Mouse (Mus musculus) forebrain, embryonic 10.5 days (tissue): Measurements from ENCODE around the gene Atg9b. TPM values are rescaled to one million over a fixed set of nuclear protein-coding genes. Genes with fewer than 3 reads are reported as not detected.

Experiments used
- DNase-seq: peaks from one replicate; pipeline ENCODE4 v3.0.0-alpha.2; 2017; ENCODE audit warnings: low spot score; ENCODE audit errors: extremely low spot score
- H3K27ac ChIP-seq: fragments of 300-500 bp; sonication (generic); 2 replicates; pipeline ENCODE4 v1.5.1; 2016; ENCODE audit warnings: mild to moderate bottlenecking
- H3K27me3 ChIP-seq: fragments of 300-500 bp; sonication (generic); 2 replicates; pipeline ENCODE4 v1.6.1; 2016; ENCODE audit warnings: mild to moderate bottlenecking; ENCODE audit not compliant: poor library complexity, severe bottlenecking
- H3K36me3 ChIP-seq: fragments of 300-500 bp; sonication (generic); replicated peaks from 2 replicates; pipeline ENCODE4 v1.6.1; 2016; ENCODE audit warnings: mild to moderate bottlenecking, moderate library complexity
- H3K4me1 ChIP-seq: fragments of 300-500 bp; sonication (generic); 2 replicates; pipeline ENCODE4 v1.6.1; 2016
- H3K4me3 ChIP-seq: fragments of 300-500 bp; sonication (generic); 2 replicates; pipeline ENCODE4 v1.5.1; 2016; ENCODE audit warnings: mild to moderate bottlenecking, moderate library complexity
- H3K9me3 ChIP-seq: fragments of 300-500 bp; sonication (generic); 2 replicates; pipeline ENCODE4 v1.6.1; 2016; ENCODE audit warnings: mild to moderate bottlenecking, moderate library complexity
- WGBS: fragments of 180-500 bp; shearing (Covaris S2); methylation state at CpG from one replicate; pipeline ENCODE4 v1.1.7; 2016; 5-methylcytosine and 5-hydroxymethylcytosine counted together
- polyA plus RNA-seq: library from polyadenylated mRNA; unstranded; fragments of >200 nt; fragmentation: Nextera tagmentation; extraction: Ambion mirVana; gene quantifications from 2 replicates; pipeline ENCODE4 v1.2.1, GENCODE M21; 2016

The Atg9b gene
- polyA plus RNA-seq, 1 experiment from 2014 or later = 0.99 TPM

DNA sequence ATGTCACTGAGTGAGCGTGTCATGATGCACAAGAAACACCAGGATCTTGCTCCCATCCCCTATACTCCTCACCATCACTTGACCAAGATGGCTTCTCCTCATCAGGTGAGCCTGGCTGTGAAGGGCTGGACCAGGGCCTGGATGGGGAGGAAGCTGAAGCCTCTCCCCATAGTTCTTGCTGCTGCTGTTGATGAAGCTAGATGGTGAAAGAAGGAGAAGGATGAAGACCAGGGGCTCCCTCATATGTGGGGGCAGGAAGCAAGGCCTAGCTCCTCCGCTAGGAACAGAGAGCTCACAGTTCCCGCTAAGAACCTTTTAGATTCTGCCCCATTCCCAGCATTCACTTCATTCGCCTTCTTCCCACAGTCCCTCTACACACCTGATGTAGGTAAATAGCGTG lies 6.6 kb downstream of the Atg9b start:
- DNase-seq = no peak
- Histone ChIP-seq H3K36me3 (no peaks in the 10 kb centered on the region), H3K27ac (no peak overlapping the region), H3K4me1 (peaks cover 68% of the 10 kb centered on the region), H3K4me3 (no peak overlapping the region), H3K27me3 (peaks cover 62% of the 10 kb centered on the region), H3K9me3 (no peaks in the 10 kb centered on the region)
- 86% methylated on average over 5 of the region's 5 CpGs for WGBS

DNA sequence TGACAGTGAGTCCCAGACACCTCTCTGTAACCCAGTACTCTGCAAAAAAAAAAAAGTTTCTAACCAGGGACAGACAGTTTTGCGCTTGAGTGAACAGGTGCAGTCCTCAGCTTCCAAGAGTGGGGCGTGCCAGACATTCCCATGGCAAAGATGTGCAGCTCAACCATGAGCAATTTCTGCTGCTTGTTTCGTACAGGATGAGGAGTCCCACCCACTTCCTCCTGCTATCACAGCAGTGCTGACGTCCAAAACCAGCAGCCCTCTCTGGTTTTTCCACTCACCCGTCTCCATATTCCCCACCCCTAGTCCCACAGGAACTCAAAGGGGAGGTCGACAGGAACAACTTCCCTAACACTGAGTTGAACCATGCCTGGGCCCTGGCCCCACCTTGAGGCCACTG lies 7.5 kb downstream of the Atg9b start:
- Histone ChIP-seq H3K4me3 (no peak overlapping the region), H3K27me3 (peaks cover 52% of the 10 kb centered on the region), H3K36me3 (no peaks in the 10 kb centered on the region), H3K4me1 (peaks cover 69% of the 10 kb centered on the region), H3K27ac (no peak overlapping the region), H3K9me3 (no peaks in the 10 kb centered on the region)
- no peak for DNase-seq
- WGBS = 65% methylated on average over 6 of the region's 6 CpGs

DNA sequence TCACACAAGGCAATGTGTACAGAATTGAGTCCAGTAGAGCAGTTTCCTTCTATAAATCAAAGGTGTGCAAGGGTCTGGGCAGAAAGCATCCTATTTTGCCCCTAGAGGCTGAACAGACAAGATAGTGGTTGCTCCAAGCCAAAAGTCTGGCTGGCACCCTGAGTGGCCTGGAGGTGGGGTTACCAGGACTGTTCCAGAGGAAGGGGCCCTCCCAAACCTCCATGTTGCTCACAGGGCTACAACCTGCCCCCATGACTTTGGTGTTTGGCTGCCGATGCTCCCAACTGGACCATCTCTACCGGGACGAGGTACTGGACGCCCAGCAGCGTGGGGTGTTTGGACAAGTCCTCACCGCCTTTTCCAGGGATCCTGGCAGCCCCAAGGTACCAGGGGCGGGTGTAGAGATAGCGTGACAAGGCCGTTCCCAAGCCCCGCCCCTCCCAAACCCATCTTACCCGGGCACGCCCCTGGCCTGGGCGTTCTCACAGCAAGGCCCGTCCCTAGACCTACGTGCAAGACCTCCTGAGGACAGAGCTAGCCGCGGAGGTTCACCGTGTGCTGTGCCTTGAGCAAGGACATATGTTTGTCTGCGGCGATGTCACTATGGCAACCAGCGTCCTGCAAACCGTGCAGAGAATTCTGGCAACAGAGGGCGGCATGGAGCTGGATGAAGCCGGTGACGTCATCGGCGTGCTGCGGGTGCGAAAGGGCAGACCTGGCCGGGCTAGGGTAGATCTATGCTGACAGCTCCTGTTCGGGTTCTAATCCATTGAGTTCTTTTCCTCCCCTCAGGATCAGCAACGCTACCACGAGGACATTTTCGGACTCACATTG lies 8.7 kb downstream of the Atg9b start:
- under 1% methylated on average over 34 of the region's 34 CpGs for WGBS
- H3K4me1 ChIP-seq = peaks cover 60% of the 10 kb centered on the region
- H3K36me3 ChIP-seq = no peaks in the 10 kb centered on the region
- H3K9me3 ChIP-seq = no peaks in the 10 kb centered on the region
- H3K27me3 ChIP-seq = peaks cover 40% of the 10 kb centered on the region
- peak overlapping the region; percentile 61 for H3K4me3 ChIP-seq
- peak overlapping the region; percentile 83 for H3K27ac ChIP-seq
- DNase-seq = peak; percentile 96

DNA sequence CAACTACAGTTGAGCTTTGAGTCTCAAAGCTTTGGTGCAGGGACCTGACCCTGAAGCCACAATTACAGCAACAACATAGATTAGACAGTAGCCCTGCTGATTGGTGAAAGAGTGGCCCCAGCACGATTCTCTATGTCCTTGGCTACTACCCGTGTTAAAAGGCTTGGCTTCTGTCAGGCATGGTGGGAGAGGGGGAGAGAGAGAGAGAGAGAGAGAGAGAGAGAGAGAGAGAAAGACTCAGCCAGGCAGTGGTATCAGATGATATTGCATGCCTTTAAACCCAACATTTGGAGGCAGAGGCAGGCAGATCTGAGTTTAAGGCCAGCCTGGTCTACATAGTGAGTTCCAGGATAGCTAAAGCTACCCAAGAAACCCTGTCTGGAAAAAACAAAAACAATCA lies 10.0 kb downstream of the Atg9b start:
- no peaks in the 10 kb centered on the region for H3K9me3 ChIP-seq
- no peak overlapping the region for H3K4me3 ChIP-seq
- no peak overlapping the region for H3K27ac ChIP-seq
- H3K36me3 ChIP-seq = no peaks in the 10 kb centered on the region
- H3K4me1 ChIP-seq = peaks cover 55% of the 10 kb centered on the region
- peaks cover 28% of the 10 kb centered on the region for H3K27me3 ChIP-seq
- 75% methylated on average over 2 of the region's 2 CpGs for WGBS
- DNase-seq = no peak

DNA sequence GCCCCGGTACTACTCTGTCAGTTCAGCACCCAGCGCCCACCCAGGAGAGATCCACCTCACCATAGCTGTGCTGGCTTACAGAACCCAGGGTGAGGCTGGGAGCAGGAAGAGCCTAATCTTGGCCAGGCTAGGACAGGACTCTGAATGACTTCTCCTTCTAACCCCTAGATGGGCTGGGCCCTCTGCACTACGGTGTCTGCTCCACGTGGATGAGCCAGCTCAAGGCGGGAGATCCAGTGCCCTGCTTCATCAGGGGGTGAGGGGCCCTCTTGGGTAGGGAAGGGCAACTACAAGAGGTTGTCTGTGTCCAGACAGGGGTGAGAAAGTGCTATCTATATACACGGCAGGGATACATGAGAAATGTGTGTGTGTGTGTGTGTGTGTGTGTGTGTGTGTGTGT lies 10.5 kb downstream of the Atg9b start:
- no peak overlapping the region for H3K27ac ChIP-seq
- no peaks in the 10 kb centered on the region for H3K36me3 ChIP-seq
- H3K27me3 ChIP-seq = peaks cover 23% of the 10 kb centered on the region
- H3K9me3 ChIP-seq = no peaks in the 10 kb centered on the region
- H3K4me1 ChIP-seq = peaks cover 50% of the 10 kb centered on the region
- DNase-seq = no peak
- H3K4me3 ChIP-seq = no peak overlapping the region
- 79% methylated on average over 6 of the region's 6 CpGs for WGBS

DNA sequence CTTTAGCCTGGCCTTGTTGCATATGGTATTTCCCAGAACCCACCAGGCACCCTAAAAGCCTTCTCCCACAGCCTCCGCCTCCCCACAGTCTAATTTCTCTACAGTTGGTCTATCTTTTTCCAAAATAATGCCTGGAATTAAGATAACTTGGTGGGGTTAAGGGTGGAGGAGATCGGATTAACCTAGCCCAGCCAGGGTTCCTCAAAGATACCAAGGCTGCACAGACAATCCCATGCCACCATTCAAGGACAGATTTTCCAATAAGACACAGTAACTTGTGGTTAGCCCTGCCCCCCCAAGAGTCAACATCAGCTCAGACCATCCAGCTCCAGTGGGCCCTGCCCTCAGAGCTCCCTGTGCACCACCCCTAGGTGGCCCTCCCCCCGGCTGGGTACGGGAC lies 11.4 kb downstream of the Atg9b start:
- no peaks in the 10 kb centered on the region for H3K9me3 ChIP-seq
- no peaks in the 10 kb centered on the region for H3K36me3 ChIP-seq
- no peak overlapping the region for H3K4me3 ChIP-seq
- 0 out of 2 replicates have a peak overlapping the region, but pooled peaks have one; percentile 7 for H3K27ac ChIP-seq
- WGBS = 92% methylated on average over 4 of the region's 4 CpGs
- peaks cover 13% of the 10 kb centered on the region for H3K27me3 ChIP-seq
- DNase-seq = no peak
- peaks cover 45% of the 10 kb centered on the region for H3K4me1 ChIP-seq

DNA sequence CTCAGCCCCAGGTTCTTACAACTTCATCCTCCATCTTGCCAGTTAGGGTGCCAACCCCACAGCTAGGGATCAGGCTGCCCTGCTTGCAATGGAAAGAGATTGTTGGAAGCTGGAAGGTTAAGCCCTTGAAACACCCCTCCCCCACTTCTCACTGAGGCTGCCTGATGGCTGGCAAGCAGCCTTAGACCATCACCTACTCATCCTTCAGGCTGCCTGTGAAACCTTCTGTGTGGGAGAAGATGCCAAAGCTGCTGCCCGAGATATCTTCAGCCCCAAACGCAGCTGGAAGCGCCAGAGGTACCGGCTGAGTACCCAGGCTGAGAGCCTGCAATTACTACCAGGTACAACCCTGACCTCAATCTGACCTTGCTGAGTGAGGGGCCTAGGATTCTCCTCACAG lies 12.4 kb downstream of the Atg9b start:
- H3K36me3 ChIP-seq = no peaks in the 10 kb centered on the region
- no peak overlapping the region for H3K4me3 ChIP-seq
- H3K9me3 ChIP-seq = no peaks in the 10 kb centered on the region
- no peak overlapping the region for H3K27ac ChIP-seq
- H3K27me3 ChIP-seq = peaks cover 3% of the 10 kb centered on the region
- DNase-seq = no peak
- peaks cover 43% of the 10 kb centered on the region for H3K4me1 ChIP-seq
- 76% methylated on average over 4 of the region's 4 CpGs for WGBS

DNA sequence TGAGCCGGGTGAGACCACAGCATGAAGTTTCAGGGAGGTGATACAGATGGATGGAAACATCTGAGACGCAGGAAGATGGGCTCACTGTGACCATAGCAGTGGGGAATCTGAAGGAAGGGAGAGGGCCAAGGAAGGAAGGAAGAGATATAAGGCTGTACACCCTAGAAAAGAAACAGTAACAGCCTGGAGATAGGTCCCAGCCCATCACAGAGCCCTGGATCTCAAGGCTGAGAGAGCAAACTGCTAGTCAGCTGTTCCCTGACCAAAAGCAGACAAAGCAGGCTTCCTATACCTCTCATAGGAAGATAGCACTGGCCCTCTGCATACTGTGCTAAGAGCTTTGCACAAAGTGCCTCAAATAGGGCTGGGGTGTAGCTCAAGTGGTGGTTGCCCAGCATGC lies 13.2 kb downstream of the Atg9b start:
- no peak for DNase-seq
- Histone ChIP-seq H3K27ac (no peak overlapping the region), H3K36me3 (no peaks in the 10 kb centered on the region), H3K9me3 (no peaks in the 10 kb centered on the region), H3K4me1 (peaks cover 39% of the 10 kb centered on the region), H3K27me3 (no peaks in the 10 kb centered on the region), H3K4me3 (no peak overlapping the region)
- 85% methylated on average over 2 of the region's 2 CpGs for WGBS

DNA sequence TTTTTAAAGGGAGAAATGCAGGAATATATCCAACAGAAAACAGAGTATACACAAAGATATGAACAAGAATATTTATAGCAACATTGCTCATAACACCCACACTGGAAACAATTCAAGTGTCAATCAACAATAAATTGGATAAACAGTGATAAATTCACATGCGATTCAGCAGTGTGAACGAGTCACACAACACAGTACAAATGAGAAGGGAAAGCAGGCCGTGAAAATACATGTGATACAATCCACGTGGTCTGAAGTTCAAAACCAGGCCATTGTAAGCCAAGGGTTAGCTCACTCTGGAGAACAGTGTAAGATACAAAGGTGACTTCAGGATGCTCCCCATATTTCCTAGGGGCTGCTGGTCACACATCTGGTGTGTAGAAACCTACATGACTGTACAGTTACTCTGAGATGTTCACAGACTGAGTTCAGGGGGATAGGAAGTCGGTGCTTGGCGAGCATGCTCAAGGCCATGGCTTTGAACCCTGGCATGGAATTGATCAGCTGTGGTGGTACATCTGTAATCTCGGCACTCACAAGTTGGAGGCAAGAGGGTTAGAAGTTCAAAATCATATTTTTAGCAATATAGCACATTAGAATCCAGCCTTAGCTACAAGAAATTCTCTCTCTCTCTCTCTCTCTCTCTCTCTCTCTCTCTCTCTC lies 17.1 kb downstream of the Atg9b start:
- Histone ChIP-seq H3K27ac (no peak overlapping the region), H3K9me3 (no peaks in the 10 kb centered on the region), H3K27me3 (no peaks in the 10 kb centered on the region), H3K4me1 (peaks cover 20% of the 10 kb centered on the region), H3K36me3 (no peaks in the 10 kb centered on the region), H3K4me3 (no peak overlapping the region)
- 91% methylated on average over 7 of the region's 7 CpGs for WGBS
- DNase-seq = no peak

DNA sequence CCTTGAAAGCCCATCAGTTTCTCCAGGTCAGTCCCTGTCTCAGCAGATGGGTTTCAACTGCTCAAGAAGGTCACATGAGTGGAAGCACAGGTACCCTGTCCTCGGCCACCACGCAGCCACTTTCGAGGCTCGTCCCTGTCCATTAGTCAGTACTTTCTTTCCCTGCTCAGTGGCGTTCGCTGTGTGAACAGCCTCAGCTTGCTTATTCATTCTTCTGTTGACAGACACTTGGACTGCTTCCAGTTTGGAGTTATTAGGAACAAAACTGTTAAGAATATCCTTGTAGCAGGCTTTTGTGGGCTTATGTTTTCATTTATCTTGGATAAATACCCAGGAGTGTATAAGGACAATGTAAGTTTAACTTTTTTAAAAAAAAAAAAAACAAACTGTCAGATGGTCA lies 17.7 kb downstream of the Atg9b start:
- H3K4me3 ChIP-seq = no peak overlapping the region
- WGBS = 85% methylated on average over 6 of the region's 6 CpGs
- H3K27ac ChIP-seq = no peak overlapping the region
- no peaks in the 10 kb centered on the region for H3K36me3 ChIP-seq
- H3K9me3 ChIP-seq = no peaks in the 10 kb centered on the region
- H3K27me3 ChIP-seq = no peaks in the 10 kb centered on the region
- H3K4me1 ChIP-seq = peaks cover 19% of the 10 kb centered on the region
- DNase-seq = no peak

DNA sequence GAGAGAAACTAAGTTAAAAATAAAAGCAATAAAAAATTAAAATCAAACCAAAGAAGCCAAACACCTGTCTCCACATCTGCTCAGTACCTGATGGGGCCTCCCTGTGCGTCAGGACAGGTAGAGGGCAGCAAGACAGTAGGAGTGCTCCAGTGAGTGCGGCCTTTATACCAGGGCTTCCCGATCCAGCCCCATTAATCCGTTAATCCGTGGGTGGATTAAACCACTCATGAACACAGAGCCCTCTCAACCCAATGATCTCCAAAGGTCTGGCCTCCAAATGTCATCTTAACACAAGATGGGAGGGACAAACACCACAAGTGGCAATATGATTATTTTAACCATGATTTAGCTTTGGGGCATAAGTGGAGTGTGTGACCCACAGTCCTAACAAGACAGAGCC lies 18.1 kb downstream of the Atg9b start:
- Histone ChIP-seq H3K27me3 (no peaks in the 10 kb centered on the region), H3K4me1 (peaks cover 19% of the 10 kb centered on the region), H3K9me3 (no peaks in the 10 kb centered on the region), H3K36me3 (no peaks in the 10 kb centered on the region), H3K4me3 (no peak overlapping the region), H3K27ac (no peak overlapping the region)
- no peak for DNase-seq
- 57% methylated on average over 5 of the region's 5 CpGs for WGBS

DNA sequence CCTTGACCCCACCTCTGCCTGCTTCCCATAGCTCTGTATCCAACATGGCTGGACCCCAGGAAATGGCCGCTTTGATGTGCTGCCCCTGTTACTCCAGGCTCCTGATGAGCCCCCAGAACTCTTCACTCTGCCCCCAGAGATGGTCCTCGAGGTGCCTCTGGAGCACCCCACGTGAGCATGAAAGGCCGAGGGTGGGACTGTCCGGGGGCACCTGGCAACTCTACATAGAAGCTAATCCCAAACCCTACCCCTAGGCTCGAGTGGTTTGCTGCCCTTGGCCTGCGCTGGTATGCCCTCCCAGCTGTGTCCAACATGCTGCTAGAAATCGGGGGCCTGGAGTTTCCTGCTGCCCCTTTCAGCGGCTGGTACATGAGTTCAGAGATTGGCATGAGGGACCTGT lies 22.2 kb downstream of the Atg9b start:
- Histone ChIP-seq H3K4me3 (no peak overlapping the region), H3K36me3 (no peaks in the 10 kb centered on the region), H3K27ac (no peak overlapping the region), H3K4me1 (peaks cover 17% of the 10 kb centered on the region), H3K27me3 (no peaks in the 10 kb centered on the region), H3K9me3 (no peaks in the 10 kb centered on the region)
- no peak for DNase-seq
- 85% methylated on average over 9 of the region's 9 CpGs for WGBS

DNA sequence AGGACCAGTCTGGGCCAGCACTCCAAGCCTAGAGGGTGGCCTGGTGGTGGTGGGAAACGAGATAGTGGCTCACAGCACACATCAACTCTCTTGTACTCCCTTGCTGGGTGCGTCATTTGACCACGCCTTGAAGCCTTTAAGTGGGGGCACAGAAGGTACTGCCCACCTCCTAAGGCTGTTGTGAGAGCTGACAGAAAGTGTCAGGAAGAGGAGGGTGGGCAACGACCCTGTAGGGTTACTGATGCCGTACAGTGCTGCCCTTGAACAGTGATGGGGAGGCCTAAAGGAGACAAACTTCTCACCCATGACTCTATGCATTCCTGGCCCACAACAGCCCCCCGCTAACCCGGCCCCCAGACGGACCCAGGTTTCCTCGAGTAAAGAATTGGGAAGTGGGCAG lies 25.5 kb downstream of the Atg9b start:
- no peak for DNase-seq
- Histone ChIP-seq H3K4me1 (peaks cover 22% of the 10 kb centered on the region), H3K36me3 (no peaks in the 10 kb centered on the region), H3K27ac (no peak overlapping the region), H3K27me3 (no peaks in the 10 kb centered on the region), H3K9me3 (no peaks in the 10 kb centered on the region), H3K4me3 (no peak overlapping the region)
- 85% methylated on average over 9 of the region's 9 CpGs for WGBS
